Mouse (Mus musculus): ENCODE data around the gene Mri1. TPM values are rescaled to one million over a fixed set of nuclear protein-coding genes. Genes with fewer than 3 reads are reported as not detected.

Mri1 gene
- polyA plus RNA-seq, 1 experiment from 2014 or later, result 50.7 TPM

- Histone ChIP-seq H3K4me3 (no peak overlapping the region), H3K27ac (peak overlapping the region; percentile 73), H3K27me3 (0 out of 2 replicates have a peak, but pooled peaks cover 3% of the 10 kb centered on the region), H3K4me2 (0 out of 2 replicates have a peak overlapping the region, but pooled peaks have one; percentile 6), H3K9me3 (no peaks in the 10 kb centered on the region), H3K36me3 (peaks cover 36% of the 10 kb centered on the region), H3K4me1 (replicated peaks) (peaks cover 36% of the 10 kb centered on the region), H3K9ac (peak overlapping the region; percentile 57)
- ATAC-seq (ENCODE audit: low FRiP score), result no peak
- 45% methylated on average over 17 of the region's 17 CpGs for WGBS
Measured at GRCm38 (mm10) chr8:84208381-84209380, 48.4 kb downstream of the Mri1 start.

DNA sequence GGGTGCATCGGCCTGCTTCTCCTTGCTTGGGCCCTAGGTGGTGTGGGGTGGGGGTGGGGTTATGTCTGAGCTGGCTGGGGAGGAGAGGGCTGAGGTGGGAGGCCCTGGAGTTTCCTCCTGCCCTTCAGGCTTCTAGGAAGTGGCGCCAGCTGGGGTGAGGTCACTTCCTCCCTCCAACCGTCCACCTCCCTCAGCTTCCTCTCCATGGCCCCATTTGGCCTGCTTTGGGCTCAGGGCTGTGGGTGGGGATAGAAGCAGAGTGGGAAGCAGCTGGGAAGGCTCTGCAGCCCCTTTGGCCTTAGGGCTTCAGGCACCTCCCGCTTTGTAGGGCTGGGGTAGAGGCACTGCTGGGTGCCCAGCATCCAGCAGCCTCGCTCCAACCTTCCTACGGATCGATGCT is 49.3 kb downstream of the Mri1 start:
- Histone ChIP-seq H3K9ac (peak overlapping the region; percentile 57), H3K4me1 (replicated peaks) (peaks cover 45% of the 10 kb centered on the region), H3K9me3 (no peaks in the 10 kb centered on the region), H3K27me3 (peaks cover 7% of the 10 kb centered on the region; the same call in 1 of the 2 replicates), H3K36me3 (peaks cover 27% of the 10 kb centered on the region), H3K4me3 (no peak overlapping the region), H3K4me2 (no peak overlapping the region), H3K27ac (peak overlapping the region; percentile 73)
- WGBS, result 69% methylated on average over 7 of the region's 7 CpGs
- ATAC-seq (ENCODE audit: low FRiP score), result no peak

GRCm38 (mm10) chr8:84206666-84207065 is 50.5 kb downstream of the Mri1 start:
- H3K9me3 ChIP-seq, result no peaks in the 10 kb centered on the region
- H3K27ac ChIP-seq, result no peak overlapping the region
- ATAC-seq (ENCODE audit: low FRiP score), result no peak
- H3K9ac ChIP-seq, result no peak overlapping the region
- no peak overlapping the region for H3K4me2 ChIP-seq
- peaks cover 16% of the 10 kb centered on the region for H3K36me3 ChIP-seq
- no peak overlapping the region for H3K4me3 ChIP-seq
- peaks cover 51% of the 10 kb centered on the region for H3K4me1 ChIP-seq (replicated peaks)
- peaks cover 19% of the 10 kb centered on the region for H3K27me3 ChIP-seq
- WGBS, result 90% methylated on average over 3 of the region's 3 CpGs

DNA sequence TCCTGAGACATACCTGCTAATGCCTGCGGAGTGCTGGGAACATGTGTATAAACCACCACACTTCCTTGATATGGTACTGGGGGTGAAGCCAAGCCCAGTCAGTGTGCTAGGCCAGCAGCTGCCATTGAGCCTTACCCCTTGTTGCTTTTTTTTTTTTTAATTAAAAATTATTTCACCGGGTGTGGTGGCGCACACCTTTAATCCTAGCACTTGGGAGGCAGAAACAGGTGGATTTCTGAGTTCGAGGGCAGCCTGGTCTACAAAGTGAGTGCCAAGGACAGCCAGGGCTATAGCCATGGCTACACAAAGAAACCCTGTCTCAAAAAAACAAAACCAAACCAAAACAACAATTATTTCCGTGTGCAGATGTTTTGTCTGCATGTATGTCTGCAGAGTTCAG is 52.1 kb downstream of the Mri1 start:
- Histone ChIP-seq H3K4me1 (replicated peaks) (peaks cover 63% of the 10 kb centered on the region), H3K4me2 (no peak overlapping the region), H3K4me3 (no peak overlapping the region), H3K9ac (no peak overlapping the region), H3K27me3 (peaks cover 35% of the 10 kb centered on the region), H3K9me3 (no peaks in the 10 kb centered on the region), H3K36me3 (peaks cover 5% of the 10 kb centered on the region; the same call in 1 of the 2 replicates), H3K27ac (no peak overlapping the region)
- no peak for ATAC-seq (ENCODE audit: low FRiP score)
- 87% methylated on average over 5 of the region's 5 CpGs for WGBS

DNA sequence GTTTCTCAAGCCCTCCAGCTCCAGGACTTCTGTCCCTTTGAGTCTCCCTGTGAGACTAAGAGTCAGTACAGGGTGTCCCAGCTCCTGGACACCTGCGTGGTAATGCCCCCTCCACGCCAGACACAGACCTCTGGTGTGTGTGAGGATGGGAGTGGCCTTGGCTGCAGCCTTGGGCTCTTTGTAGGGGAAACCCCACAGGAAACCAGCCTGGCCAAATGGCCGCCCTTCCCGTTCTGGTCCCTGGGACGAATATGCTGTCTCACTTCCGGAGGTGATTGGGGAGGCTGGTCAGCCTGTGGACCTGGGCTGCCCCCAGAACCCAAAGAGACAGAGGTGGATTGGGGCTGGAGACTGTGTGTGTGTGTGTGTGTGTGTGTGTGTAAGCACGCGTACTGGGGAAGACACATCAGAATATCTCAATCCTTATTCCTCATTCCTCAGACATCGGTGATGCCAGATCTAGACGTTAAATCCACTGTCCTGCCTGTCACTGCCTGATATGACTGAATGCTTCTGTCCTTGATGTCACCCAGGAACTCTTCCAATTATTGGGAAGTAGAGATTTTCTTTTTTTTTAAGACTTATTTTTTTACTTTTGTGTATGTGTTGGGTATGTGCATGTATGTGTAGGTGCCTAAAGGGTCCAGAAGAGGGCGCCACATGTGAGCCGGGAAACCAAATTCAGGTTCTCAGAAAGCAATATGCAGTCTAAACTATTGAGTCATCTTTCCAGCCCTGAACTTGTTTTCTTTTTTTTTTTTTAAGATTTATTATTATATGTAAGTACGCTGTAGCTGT is 53.0 kb downstream of the Mri1 start:
- peak overlapping the region; percentile 81 for H3K27ac ChIP-seq
- 63% methylated on average over 13 of the region's 13 CpGs for WGBS
- ATAC-seq (ENCODE audit: low FRiP score), result peak; percentile 11; the same call in 1 of the 2 replicates

DNA sequence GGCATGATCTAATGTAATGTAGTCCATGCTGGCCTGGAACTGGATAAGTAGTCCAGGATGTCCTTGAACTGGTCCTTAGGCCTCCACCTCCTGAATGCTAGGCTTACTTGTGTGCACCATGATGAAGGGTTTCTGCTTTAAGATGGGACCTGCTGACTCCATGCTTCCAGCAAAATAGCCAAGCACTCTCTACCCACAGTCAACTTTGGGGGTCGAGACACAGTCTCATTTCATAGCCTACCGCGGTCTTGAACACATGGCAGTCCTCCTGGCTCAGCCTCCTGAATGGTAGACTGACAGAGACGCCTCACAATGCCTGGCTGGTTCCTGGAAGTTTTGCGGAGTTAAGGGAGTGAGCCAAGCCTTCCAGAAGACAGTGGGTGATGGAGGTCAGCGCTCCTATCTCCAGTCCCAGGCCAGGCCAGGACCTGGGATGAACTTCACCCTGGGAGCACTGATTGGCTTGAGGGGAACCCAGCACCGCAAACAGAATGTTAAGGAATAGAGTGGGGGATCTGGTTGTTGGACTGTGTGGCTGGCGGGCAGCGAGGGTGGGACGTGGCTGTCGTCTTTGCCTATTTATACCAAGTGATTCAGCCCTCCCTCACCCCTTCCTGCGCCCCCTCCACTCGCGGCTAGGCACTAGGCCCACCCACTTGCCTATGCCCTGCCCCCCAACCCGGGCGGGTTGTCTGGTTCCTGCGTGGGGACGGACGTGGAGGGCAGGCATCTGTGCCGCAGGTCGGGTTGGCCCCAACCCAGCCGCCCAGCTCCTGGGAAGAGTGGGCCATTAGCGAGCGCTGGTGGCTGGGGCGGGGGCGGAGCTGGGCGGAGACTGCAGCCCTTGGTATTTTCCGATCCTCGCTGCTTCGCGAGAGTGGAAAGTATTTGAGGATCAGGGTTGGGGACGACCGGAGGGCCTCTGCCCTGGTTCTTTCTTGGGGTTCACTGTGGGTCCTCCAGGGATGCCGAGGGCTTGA is 53.9 kb downstream of the Mri1 start:
- ATAC-seq (ENCODE audit: low FRiP score), result peak; percentile 37
- H3K9ac ChIP-seq, result peak overlapping the region; percentile 68
- H3K4me1 ChIP-seq (replicated peaks), result peaks cover 62% of the 10 kb centered on the region
- H3K4me3 ChIP-seq, result peak overlapping the region; percentile 37
- H3K4me2 ChIP-seq, result peak overlapping the region; percentile 67
- peak overlapping the region; percentile 81 for H3K27ac ChIP-seq
- H3K27me3 ChIP-seq, result peaks cover 44% of the 10 kb centered on the region
- no peaks in the 10 kb centered on the region for H3K9me3 ChIP-seq
- WGBS, result 11% methylated on average over 34 of the region's 34 CpGs
- H3K36me3 ChIP-seq, result no peaks in the 10 kb centered on the region

More for the DNA sequence above, 53.0 kb downstream of the Mri1 start:
- H3K4me2 ChIP-seq, result peak overlapping the region; percentile 67
- H3K4me3 ChIP-seq, result peak overlapping the region; percentile 37
- H3K4me1 ChIP-seq (replicated peaks), result peaks cover 62% of the 10 kb centered on the region
- peak overlapping the region; percentile 68 for H3K9ac ChIP-seq
- no peaks in the 10 kb centered on the region for H3K9me3 ChIP-seq
- no peaks in the 10 kb centered on the region for H3K36me3 ChIP-seq
- H3K27me3 ChIP-seq, result peaks cover 44% of the 10 kb centered on the region

DNA sequence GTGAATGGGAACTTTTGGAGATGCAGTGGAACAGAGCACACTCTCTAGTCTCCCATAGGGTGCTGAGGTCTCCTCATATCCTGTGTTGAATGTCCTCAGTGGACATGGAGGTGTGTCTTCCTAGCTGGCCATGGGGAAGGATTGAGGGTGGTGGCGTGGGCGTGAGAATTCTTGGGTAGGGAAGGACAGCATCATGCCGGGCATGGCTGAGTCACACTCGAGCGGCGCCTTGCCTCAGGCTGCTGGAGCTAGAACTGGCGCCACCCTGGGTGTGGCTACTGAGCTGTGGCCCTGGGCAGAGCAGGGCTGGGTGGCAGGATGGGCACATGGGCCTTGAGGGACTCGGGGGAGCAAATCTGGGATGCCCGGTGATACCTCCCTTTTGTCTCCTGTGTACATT is 54.7 kb downstream of the Mri1 start:
- Histone ChIP-seq H3K4me1 (replicated peaks) (peaks cover 62% of the 10 kb centered on the region), H3K27ac (peak overlapping the region; percentile 81; the same call in 1 of the 2 replicates), H3K27me3 (peaks cover 44% of the 10 kb centered on the region), H3K9me3 (no peaks in the 10 kb centered on the region), H3K4me2 (peak overlapping the region; percentile 67), H3K36me3 (no peaks in the 10 kb centered on the region), H3K4me3 (0 out of 2 replicates have a peak overlapping the region, but pooled peaks have one; percentile 44), H3K9ac (peak overlapping the region; percentile 43; the same call in 1 of the 2 replicates)
- WGBS, result 90% methylated on average over 9 of the region's 9 CpGs
- no peak for ATAC-seq (ENCODE audit: low FRiP score)

DNA sequence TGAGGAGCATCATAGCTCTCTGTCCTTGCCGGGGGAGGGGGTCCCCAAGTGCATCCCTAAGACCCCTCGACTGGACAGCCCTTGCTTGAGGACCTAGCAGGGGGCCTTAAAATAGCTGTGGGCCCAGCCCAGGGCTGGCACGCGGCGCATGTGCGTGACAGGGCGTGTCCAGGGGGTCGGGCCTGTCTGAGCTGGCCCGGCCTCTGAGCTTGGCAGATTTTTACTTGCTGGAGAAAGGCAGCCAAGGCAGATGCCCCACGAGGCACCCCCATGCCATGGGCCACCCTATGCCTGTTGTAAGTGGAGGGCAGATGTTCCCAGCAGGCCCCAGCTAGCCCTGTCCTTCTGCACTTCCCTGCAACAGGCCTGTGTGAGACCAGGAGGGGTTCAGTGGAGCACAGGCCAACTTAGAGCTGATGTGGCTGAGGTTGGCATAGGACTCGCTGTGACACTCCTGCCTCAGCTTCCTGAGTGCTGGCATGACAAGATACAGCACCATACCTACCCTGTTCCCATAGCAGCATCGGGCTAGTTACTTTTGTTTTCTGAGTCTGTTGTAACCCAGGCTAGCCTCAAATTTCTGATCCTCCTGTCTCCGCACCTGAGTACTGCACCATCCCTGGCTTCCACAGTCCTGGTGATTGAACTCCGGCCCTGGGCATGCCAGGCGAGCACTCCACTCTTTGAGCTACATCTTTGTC is 55.4 kb downstream of the Mri1 start:
- H3K36me3 ChIP-seq, result no peaks in the 10 kb centered on the region
- no peak for ATAC-seq (ENCODE audit: low FRiP score)
- peak overlapping the region; percentile 71 for H3K9ac ChIP-seq
- WGBS, result 69% methylated on average over 15 of the region's 15 CpGs
- H3K4me3 ChIP-seq, result peak overlapping the region; percentile 44
- peaks cover 44% of the 10 kb centered on the region for H3K27me3 ChIP-seq
- peak overlapping the region; percentile 67 for H3K4me2 ChIP-seq
- peak overlapping the region; percentile 72 for H3K27ac ChIP-seq
- H3K9me3 ChIP-seq, result no peaks in the 10 kb centered on the region
- peaks cover 66% of the 10 kb centered on the region for H3K4me1 ChIP-seq (replicated peaks)

GRCm38 (mm10) chr8:84200652-84201544 is 56.2 kb downstream of the Mri1 start:
- Histone ChIP-seq H3K36me3 (no peaks in the 10 kb centered on the region), H3K9me3 (no peaks in the 10 kb centered on the region), H3K4me2 (peak overlapping the region; percentile 67), H3K27me3 (peaks cover 44% of the 10 kb centered on the region), H3K9ac (peak overlapping the region; percentile 71), H3K4me3 (peak overlapping the region; percentile 44), H3K4me1 (replicated peaks) (peaks cover 66% of the 10 kb centered on the region), H3K27ac (peak overlapping the region; percentile 72)
- WGBS, result 9% methylated on average over 48 of the region's 70 CpGs
- 0 out of 2 replicates have a peak, but pooled peaks have one; percentile 4 for ATAC-seq (ENCODE audit: low FRiP score)

- Histone ChIP-seq H3K27ac (peak overlapping the region; percentile 72), H3K27me3 (peaks cover 44% of the 10 kb centered on the region), H3K4me3 (peak overlapping the region; percentile 44; the same call in 1 of the 2 replicates), H3K36me3 (no peaks in the 10 kb centered on the region), H3K4me1 (replicated peaks) (peaks cover 66% of the 10 kb centered on the region), H3K4me2 (peak overlapping the region; percentile 67), H3K9me3 (no peaks in the 10 kb centered on the region), H3K9ac (peak overlapping the region; percentile 71; the same call in 1 of the 2 replicates)
- no peak for ATAC-seq (ENCODE audit: low FRiP score)
- 29% methylated on average over 8 of the region's 8 CpGs for WGBS
Measured at GRCm38 (mm10) chr8:84200126-84200555, 57.0 kb downstream of the Mri1 start.
